Mouse (Mus musculus) ES-Bruce4 (cell line): ENCODE data around the gene Arhgap21.

Experiments used
- CTCF ChIP-seq: IDR thresholded peaks from one replicate; pipeline ENCODE4 v1.8.1; 2011; ENCODE audit warnings: low read depth, low read length
- EP300 ChIP-seq: IDR thresholded peaks from 2 replicates; pipeline ENCODE4 v1.6.1; 2011; ENCODE audit warnings: low read depth, low read length; ENCODE audit not compliant: insufficient read depth
- POLR2A ChIP-seq: IDR thresholded peaks from one replicate; pipeline ENCODE4 v1.8.1; 2011; ENCODE audit warnings: low read length; ENCODE audit not compliant: insufficient read depth

DNA sequence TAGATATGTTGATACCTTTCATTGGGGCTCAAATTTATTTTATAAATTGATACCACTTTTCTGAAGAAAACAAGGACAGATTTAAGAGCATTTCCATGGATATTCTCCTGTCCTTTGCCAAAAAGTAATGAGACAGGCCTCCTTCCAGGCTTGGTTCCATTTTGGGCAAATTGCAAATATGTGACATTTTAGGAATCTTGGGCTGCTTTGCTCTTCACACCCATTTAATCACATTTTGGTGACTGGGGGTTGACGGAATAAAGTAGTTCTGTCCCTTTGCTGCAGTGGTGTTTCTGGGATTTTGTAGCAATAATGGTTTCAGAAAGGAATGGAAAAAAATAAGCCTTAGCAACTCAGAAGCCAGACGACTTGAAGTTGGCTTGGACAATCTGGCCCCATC lies 26.9 kb upstream of the Arhgap21 start:
- no peak for TF ChIP-seq CTCF
- no peak for TF ChIP-seq EP300
- no peak for TF ChIP-seq POLR2A
